ENCODE assay signal across 8 mouse cellular contexts in genomic region chr16:86882529-86882928, GRCm38 (mm10).
DNase-seq lines count a peak whose midpoint lies in the region; ATAC-seq and TF ChIP-seq lines count a peak whose summit lies in the region.

No protein-coding gene starts in this region.

- no peak overlapping the region for H3K4me3 ChIP-seq in forebrain, embryonic 10.5 days
- no peak overlapping the region for H3K4me3 ChIP-seq in forebrain, embryonic 12.5 days (replicated peaks)
- H3K4me3 ChIP-seq in forebrain, postnatal 0 days (ENCODE audit: low read depth, low read length), result no peak overlapping the region
- no peak overlapping the region for H3K4me3 ChIP-seq in intestine, embryonic 16.5 days (ENCODE audit: low read length)
- no peak overlapping the region for H3K4me3 ChIP-seq in neural tube, embryonic 14.5 days (ENCODE audit: low read depth, low read length)

- peak; percentile 36 for DNase-seq in forebrain, embryonic 10.5 days (ENCODE audit: extremely low spot score, low spot score)
- peak; percentile 3 for DNase-seq in c-Kit-positive CD71-negative TER-119-negative erythroid progenitor cells, embryonic 14.5 days (ENCODE audit: low read depth)
- DNase-seq in forebrain, postnatal 0 days, result peak; percentile 87
- DNase-seq in left cerebral cortex, postnatal 4 days, result peak; percentile 27

- no peaks in the 10 kb centered on the region for H3K27me3 ChIP-seq in forebrain, embryonic 10.5 days (ENCODE audit: poor library complexity, severe bottlenecking)
- no peaks in the 10 kb centered on the region for H3K27me3 ChIP-seq in forebrain, embryonic 12.5 days
- H3K27me3 ChIP-seq in forebrain, postnatal 0 days (ENCODE audit: insufficient read depth, low read length), result no peaks in the 10 kb centered on the region
- H3K27me3 ChIP-seq in intestine, embryonic 16.5 days (replicated peaks; ENCODE audit: control insufficient read depth, insufficient read depth, low read length), result no peaks in the 10 kb centered on the region
- no peaks in the 10 kb centered on the region for H3K27me3 ChIP-seq in neural tube, embryonic 14.5 days (ENCODE audit: control insufficient read depth, insufficient read depth, low read length)

- TF ChIP-seq CTCF in forebrain, postnatal 0 days (IDR thresholded peaks at IDR 0.05; ENCODE audit: low read depth), result peak; percentile 90

- no peaks in the 10 kb centered on the region for H3K4me1 ChIP-seq in forebrain, embryonic 10.5 days
- H3K4me1 ChIP-seq in forebrain, embryonic 12.5 days, result no peaks in the 10 kb centered on the region
- no peaks in the 10 kb centered on the region for H3K4me1 ChIP-seq in forebrain, postnatal 0 days (ENCODE audit: insufficient read depth)
- no peaks in the 10 kb centered on the region for H3K4me1 ChIP-seq in intestine, embryonic 16.5 days (ENCODE audit: control insufficient read depth, insufficient read depth, low read length)
- no peaks in the 10 kb centered on the region for H3K4me1 ChIP-seq in neural tube, embryonic 14.5 days (ENCODE audit: control insufficient read depth, insufficient read depth, low read length)

- intact Hi-C loops in left cerebral cortex, postnatal 4 days (cut with DNase I), result loop anchor here (2.0 to 5.0 kb wide), 4 partner anchors 235 to 1076 kb away; no protein-coding TSS in a partner anchor

- WGBS in forebrain, embryonic 10.5 days, result 38% methylated on average over 6 of the region's 6 CpGs
- 37% methylated on average over 6 of the region's 6 CpGs for WGBS in forebrain, embryonic 12.5 days
- WGBS in forebrain, postnatal 0 days, result 24% methylated on average over 6 of the region's 6 CpGs
- 22% methylated on average over 6 of the region's 6 CpGs for WGBS in intestine, embryonic 16.5 days
- 35% methylated on average over 6 of the region's 6 CpGs for WGBS in neural tube, embryonic 14.5 days

- H3K4me2 ChIP-seq in forebrain, embryonic 12.5 days, result no peak overlapping the region
- no peak overlapping the region for H3K4me2 ChIP-seq in forebrain, postnatal 0 days (ENCODE audit: low read depth)
- no peak overlapping the region for H3K4me2 ChIP-seq in intestine, embryonic 16.5 days (ENCODE audit: low read depth, low read length)
- H3K4me2 ChIP-seq in neural tube, embryonic 14.5 days (ENCODE audit: low read depth, low read length), result no peak overlapping the region

- no peak overlapping the region for H3K9ac ChIP-seq in forebrain, embryonic 12.5 days
- H3K9ac ChIP-seq in forebrain, postnatal 0 days, result no peak overlapping the region
- H3K9ac ChIP-seq in intestine, embryonic 16.5 days (ENCODE audit: low read depth, low read length), result no peak overlapping the region
- H3K9ac ChIP-seq in neural tube, embryonic 14.5 days (replicated peaks; ENCODE audit: low read depth, low read length), result no peak overlapping the region

- ATAC-seq in forebrain, embryonic 12.5 days (ENCODE audit: low FRiP score), result no peak
- peak; percentile 84 for ATAC-seq in forebrain, postnatal 0 days
- peak; percentile 46; the same call in 1 of the 2 replicates for ATAC-seq in intestine, embryonic 16.5 days
- ATAC-seq in neural tube, embryonic 14.5 days (ENCODE audit: low read depth), result peak; percentile 68; the same call in 1 of the 2 replicates
- ATAC-seq in megakaryocyte-erythroid progenitor cell, adult 5-6 weeks (replicated peaks; ENCODE audit: low FRiP score, low TSS enrichment, poor library complexity, severe bottlenecking), result no peak

- no peaks in the 10 kb centered on the region for H3K9me3 ChIP-seq in forebrain, embryonic 10.5 days
- H3K9me3 ChIP-seq in forebrain, embryonic 12.5 days, result no peaks in the 10 kb centered on the region
- no peaks in the 10 kb centered on the region for H3K9me3 ChIP-seq in forebrain, postnatal 0 days (ENCODE audit: low read length)
- no peaks in the 10 kb centered on the region for H3K9me3 ChIP-seq in intestine, embryonic 16.5 days (ENCODE audit: control insufficient read depth, low read length)
- H3K9me3 ChIP-seq in neural tube, embryonic 14.5 days (ENCODE audit: control insufficient read depth, low read length), result no peaks in the 10 kb centered on the region

- no peak overlapping the region for H3K27ac ChIP-seq in forebrain, embryonic 10.5 days
- no peak overlapping the region for H3K27ac ChIP-seq in forebrain, embryonic 12.5 days
- H3K27ac ChIP-seq in forebrain, postnatal 0 days (ENCODE audit: low read depth, low read length), result no peak overlapping the region
- H3K27ac ChIP-seq in intestine, embryonic 16.5 days (ENCODE audit: low read length), result no peak overlapping the region
- no peak overlapping the region for H3K27ac ChIP-seq in neural tube, embryonic 14.5 days (ENCODE audit: low read depth, low read length)

- no peaks in the 10 kb centered on the region for H3K36me3 ChIP-seq in forebrain, embryonic 10.5 days (replicated peaks)
- H3K36me3 ChIP-seq in forebrain, embryonic 12.5 days (replicated peaks), result no peaks in the 10 kb centered on the region
- H3K36me3 ChIP-seq in forebrain, postnatal 0 days (ENCODE audit: insufficient read depth), result no peaks in the 10 kb centered on the region
- no peaks in the 10 kb centered on the region for H3K36me3 ChIP-seq in intestine, embryonic 16.5 days (ENCODE audit: control insufficient read depth, insufficient read depth, low read length)
- no peaks in the 10 kb centered on the region for H3K36me3 ChIP-seq in neural tube, embryonic 14.5 days (ENCODE audit: control insufficient read depth, insufficient read depth, low read length)

Comparison
In these comparisons a context has a peak if more than half of its experiments do, and no peak if none do; other contexts are left out.
1. ATAC-seq: peak in forebrain, postnatal 0 days (single experiment), intestine, embryonic 16.5 days (single experiment) and neural tube, embryonic 14.5 days (single experiment); none in forebrain, embryonic 12.5 days (single experiment) and megakaryocyte-erythroid progenitor cell, adult 5-6 weeks (single experiment).
2. DNase-seq: peak in every context shown above with its lines; median percentile 87 in forebrain, postnatal 0 days; 36 in forebrain, embryonic 10.5 days; 27 in left cerebral cortex, postnatal 4 days; 3 in c-Kit-positive CD71-negative TER-119-negative erythroid progenitor cells, embryonic 14.5 days.